Mouse (Mus musculus) stomach, embryonic 14.5 days (tissue): ENCODE results near the gene Gm44973. TPM values are rescaled to one million over a fixed set of nuclear protein-coding genes. Genes with fewer than 3 reads are reported as not detected.

Experiments used
- ATAC-seq: fragments of 200-750 bp; cut with Nextera tagmentation; 2 replicates; pipeline ENCODE4 v1.8.0; 2017; ENCODE audit warnings: low read depth, moderate TSS enrichment; ENCODE audit not compliant: insufficient number of reproducible peaks, insufficient read depth, low FRiP score
- H3K27ac ChIP-seq: fragments of 300-500 bp; sonication (generic); 2 replicates; pipeline ENCODE4 v1.5.1; 2014; ENCODE audit warnings: mild to moderate bottlenecking, low read length, moderate library complexity, mixed read lengths
- H3K27me3 ChIP-seq: fragments of 300-500 bp; sonication (generic); 2 replicates; pipeline ENCODE4 v1.6.1; 2014; ENCODE audit warnings: low read length, control low read depth, mixed read lengths; ENCODE audit not compliant: control insufficient read depth, insufficient read depth
- H3K36me3 ChIP-seq: fragments of 300-500 bp; sonication (generic); 2 replicates; pipeline ENCODE4 v1.6.1; 2014; ENCODE audit warnings: mild to moderate bottlenecking, control low read depth, low read length, moderate library complexity, mixed read lengths; ENCODE audit not compliant: control insufficient read depth, insufficient read depth
- H3K4me1 ChIP-seq: fragments of 300-500 bp; sonication (generic); 2 replicates; pipeline ENCODE4 v1.6.1; 2014; ENCODE audit warnings: low read length, control low read depth, mixed read lengths; ENCODE audit not compliant: control insufficient read depth, insufficient read depth
- H3K4me2 ChIP-seq: fragments of 300-500 bp; sonication (generic); replicated peaks from 2 replicates; pipeline ENCODE4 v1.6.1; 2014; ENCODE audit warnings: low read depth, low read length, control low read depth
- H3K4me3 ChIP-seq: fragments of 300-500 bp; sonication (generic); 2 replicates; pipeline ENCODE4 v1.5.1; 2014; ENCODE audit warnings: low read depth, low read length, control low read depth
- H3K9ac ChIP-seq: fragments of 300-500 bp; sonication (generic); replicated peaks from 2 replicates; pipeline ENCODE4 v1.6.1; 2014; ENCODE audit warnings: low read depth, mild to moderate bottlenecking, control low read depth, low read length, moderate library complexity, mixed read lengths
- H3K9me3 ChIP-seq: fragments of 300-500 bp; sonication (generic); 2 replicates; pipeline ENCODE4 v1.6.1; 2016; ENCODE audit warnings: low read depth, low read length, control low read depth; ENCODE audit not compliant: control insufficient read depth
- WGBS: fragments of 180-500 bp; shearing (Covaris S2); extraction: QIAGEN DNeasy Blood & Tissue Kit; methylation state at CpG from one replicate; pipeline ENCODE4 v1.1.7; 2014; 5-methylcytosine and 5-hydroxymethylcytosine counted together
- polyA plus RNA-seq: library from polyadenylated mRNA; unstranded; fragments of >200 nt; fragmentation: Nextera tagmentation; extraction: Ambion mirVana; gene quantifications from 2 replicates; pipeline ENCODE4 v1.2.1, GENCODE M21; 2014

Gene Gm44973
- polyA plus RNA-seq, 1 experiment from 2014 or later = 1.2 TPM

DNA sequence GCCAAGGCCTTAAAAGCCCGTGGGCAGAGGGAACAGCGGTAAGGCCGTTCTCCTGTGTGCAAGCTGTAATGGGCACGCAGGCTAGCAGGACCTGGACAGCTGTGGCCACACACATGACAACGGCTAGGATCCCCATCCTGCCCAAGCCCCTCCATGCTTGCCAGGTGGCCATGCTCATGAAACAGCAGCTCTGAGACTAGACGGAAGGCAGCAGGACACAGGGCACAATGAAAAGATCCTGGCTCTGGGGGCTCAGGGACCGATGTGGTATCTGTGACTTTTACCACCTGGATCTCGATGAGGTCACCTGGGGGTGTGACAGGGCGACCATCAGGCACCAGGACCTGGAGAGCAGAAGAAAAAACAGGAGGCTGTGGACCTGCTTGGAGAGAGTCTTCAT, 20.8 kb downstream of the Gm44973 start:
- 91% methylated on average over 9 of the region's 9 CpGs for WGBS
- no peak overlapping the region for H3K4me2 ChIP-seq
- ATAC-seq = no peak
- H3K36me3 ChIP-seq = peaks cover 41% of the 10 kb centered on the region
- H3K27ac ChIP-seq = no peak overlapping the region
- peaks cover 15% of the 10 kb centered on the region for H3K9me3 ChIP-seq
- H3K4me1 ChIP-seq = no peaks in the 10 kb centered on the region
- H3K9ac ChIP-seq = no peak overlapping the region
- no peak overlapping the region for H3K4me3 ChIP-seq
- no peaks in the 10 kb centered on the region for H3K27me3 ChIP-seq

DNA sequence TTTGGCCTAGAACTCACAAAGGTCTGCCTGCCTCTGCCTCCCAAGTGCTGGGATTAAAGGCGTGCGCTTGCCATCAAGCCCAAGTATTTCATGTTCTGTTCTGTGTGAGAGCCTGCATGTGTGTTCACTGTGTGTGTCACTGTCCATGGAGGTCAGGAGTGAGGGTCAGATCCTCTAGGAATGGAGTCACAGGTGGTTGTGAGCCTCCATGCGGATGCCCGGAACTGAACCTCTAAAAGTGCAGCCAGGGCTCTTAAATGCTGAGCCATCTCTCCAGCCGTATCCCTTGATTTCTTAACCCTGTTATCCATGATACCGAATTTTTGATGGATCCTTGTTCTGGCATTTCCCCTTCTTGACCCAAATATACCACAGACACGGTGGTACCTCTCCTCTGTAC, 21.7 kb downstream of the Gm44973 start:
- WGBS = 92% methylated on average over 7 of the region's 7 CpGs
- no peak overlapping the region for H3K4me2 ChIP-seq
- no peak for ATAC-seq
- H3K4me3 ChIP-seq = no peak overlapping the region
- no peak overlapping the region for H3K27ac ChIP-seq
- no peaks in the 10 kb centered on the region for H3K27me3 ChIP-seq
- no peak overlapping the region for H3K9ac ChIP-seq
- H3K4me1 ChIP-seq = no peaks in the 10 kb centered on the region
- peaks cover 6% of the 10 kb centered on the region; the same call in 1 of the 2 replicates for H3K9me3 ChIP-seq
- H3K36me3 ChIP-seq = peaks cover 33% of the 10 kb centered on the region

- WGBS = 87% methylated on average over 8 of the region's 8 CpGs
- Histone ChIP-seq H3K4me2 (peak overlapping the region; percentile 44), H3K9me3 (peaks cover 1% of the 10 kb centered on the region; the same call in 1 of the 2 replicates), H3K27me3 (no peaks in the 10 kb centered on the region), H3K36me3 (peaks cover 28% of the 10 kb centered on the region), H3K9ac (no peak overlapping the region), H3K27ac (peak overlapping the region; percentile 95), H3K4me1 (no peaks in the 10 kb centered on the region), H3K4me3 (peak overlapping the region; percentile 57)
- no peak for ATAC-seq
These were observed 22.2 kb downstream of the Gm44973 start for GRCm38 (mm10) chr7:5037467-5037866.

DNA sequence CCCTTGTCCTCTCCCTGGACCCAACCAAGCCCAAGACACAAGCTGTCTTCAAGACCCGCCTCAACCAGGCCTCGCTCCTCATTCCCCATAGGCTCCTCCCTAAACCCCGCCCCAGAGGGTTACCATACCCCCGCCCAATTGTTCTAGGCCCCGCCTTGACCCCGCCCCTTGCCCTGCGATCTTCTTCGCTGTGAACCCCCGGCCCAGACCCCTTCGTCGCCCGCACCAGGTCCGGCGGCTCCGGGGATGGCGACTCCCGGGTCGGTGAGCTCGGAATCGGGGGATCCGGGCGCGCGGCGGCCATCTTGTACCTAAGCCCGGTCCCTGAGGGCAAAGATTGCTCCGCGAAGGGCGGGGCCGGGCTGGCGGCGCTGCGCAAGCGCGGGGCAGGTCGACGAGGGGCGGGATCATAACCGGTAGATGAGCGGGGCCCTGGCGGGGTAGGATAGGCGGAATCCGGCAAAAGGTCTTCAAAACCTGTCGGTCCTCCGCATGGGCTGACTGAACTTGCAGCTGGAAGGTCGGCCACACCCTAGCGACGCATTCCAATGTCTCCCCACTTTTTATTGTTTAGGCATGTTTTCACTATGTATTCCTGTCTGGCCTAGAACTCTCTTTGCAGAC, 22.9 kb downstream of the Gm44973 start, which contains the start of gene Zfp784:
Gene Zfp784 (minus strand): TSS at position 338 of the 624 bp plus-strand sequence.
- Histone ChIP-seq H3K9me3 (no peaks in the 10 kb centered on the region; the same call in 1 of the 2 replicates), H3K36me3 (peaks cover 21% of the 10 kb centered on the region), H3K27ac (peak within 1 kb of the TSS; percentile 95), H3K4me3 (peak within 1 kb of the TSS; percentile 57), H3K4me2 (peak within 1 kb of the TSS; percentile 44), H3K4me1 (no peaks in the 10 kb centered on the region), H3K27me3 (no peaks in the 10 kb centered on the region), H3K9ac (peak within 1 kb of the TSS; percentile 63)
- under 1% methylated on average over 48 of the region's 48 CpGs for WGBS
- ATAC-seq = peak; percentile 96

GRCm38 (mm10) chr7:5038940-5039339, 23.6 kb downstream of the Gm44973 start:
- Histone ChIP-seq H3K4me3 (peak overlapping the region; percentile 57), H3K4me1 (no peaks in the 10 kb centered on the region), H3K27me3 (no peaks in the 10 kb centered on the region), H3K27ac (peak overlapping the region; percentile 95; the same call in 1 of the 2 replicates), H3K9ac (peak overlapping the region; percentile 63; the same call in 1 of the 2 replicates), H3K4me2 (peak overlapping the region; percentile 44), H3K9me3 (no peaks in the 10 kb centered on the region; the same call in 1 of the 2 replicates), H3K36me3 (peaks cover 15% of the 10 kb centered on the region; the same call in 1 of the 2 replicates)
- WGBS = 29% methylated on average over 5 of the region's 5 CpGs
- ATAC-seq = no peak

DNA sequence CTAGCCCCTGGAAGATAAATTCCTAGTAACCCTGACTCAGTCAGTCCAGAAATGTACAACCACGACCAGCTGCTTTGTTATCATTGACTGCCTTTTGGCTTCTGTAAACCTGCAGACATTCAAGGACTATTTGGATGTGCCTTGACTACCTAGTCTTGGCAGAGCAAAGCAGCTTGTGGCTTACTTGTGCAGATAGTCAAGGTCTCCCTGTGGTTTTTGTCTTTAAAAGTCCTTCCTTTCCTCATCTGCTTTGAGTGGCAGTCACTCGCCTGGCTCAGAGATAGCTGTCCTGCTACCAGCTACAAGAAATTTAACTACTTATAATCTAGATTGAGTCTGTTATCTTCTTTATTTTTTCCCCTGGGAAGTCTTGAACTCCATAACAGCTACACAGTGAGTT, 29.7 kb downstream of the Gm44973 start:
- H3K27ac ChIP-seq = no peak overlapping the region
- H3K9me3 ChIP-seq = no peaks in the 10 kb centered on the region
- no peaks in the 10 kb centered on the region for H3K36me3 ChIP-seq
- no peak overlapping the region for H3K4me2 ChIP-seq
- H3K27me3 ChIP-seq = no peaks in the 10 kb centered on the region
- no peaks in the 10 kb centered on the region for H3K4me1 ChIP-seq
- 77% methylated on average over 2 of the region's 2 CpGs for WGBS
- H3K4me3 ChIP-seq = no peak overlapping the region
- H3K9ac ChIP-seq = no peak overlapping the region
- ATAC-seq = no peak

DNA sequence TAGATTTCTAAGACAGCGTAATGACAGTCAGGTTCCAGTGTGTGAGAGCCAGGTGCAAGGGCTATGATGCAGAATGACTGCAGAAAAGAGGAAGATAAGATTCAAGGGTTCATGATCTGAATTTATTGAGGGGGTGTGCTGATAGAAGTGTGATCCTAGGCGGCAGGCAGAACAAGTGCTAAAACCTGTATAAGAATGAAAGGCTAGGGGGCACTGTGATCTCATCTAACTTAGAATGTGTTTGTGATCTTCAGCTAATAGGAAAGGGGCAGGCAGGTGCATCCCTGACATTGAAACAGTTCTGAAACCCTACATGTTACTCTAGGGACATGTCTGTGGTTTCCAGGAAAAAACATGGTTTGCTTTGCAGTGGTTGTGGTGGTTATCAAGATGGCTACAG, 30.8 kb downstream of the Gm44973 start:
- ATAC-seq = no peak
- Histone ChIP-seq H3K4me1 (no peaks in the 10 kb centered on the region), H3K36me3 (no peaks in the 10 kb centered on the region), H3K4me2 (no peak overlapping the region), H3K27me3 (no peaks in the 10 kb centered on the region), H3K27ac (no peak overlapping the region), H3K4me3 (no peak overlapping the region), H3K9ac (no peak overlapping the region), H3K9me3 (no peaks in the 10 kb centered on the region)
- WGBS = 75% methylated on average over 2 of the region's 2 CpGs

DNA sequence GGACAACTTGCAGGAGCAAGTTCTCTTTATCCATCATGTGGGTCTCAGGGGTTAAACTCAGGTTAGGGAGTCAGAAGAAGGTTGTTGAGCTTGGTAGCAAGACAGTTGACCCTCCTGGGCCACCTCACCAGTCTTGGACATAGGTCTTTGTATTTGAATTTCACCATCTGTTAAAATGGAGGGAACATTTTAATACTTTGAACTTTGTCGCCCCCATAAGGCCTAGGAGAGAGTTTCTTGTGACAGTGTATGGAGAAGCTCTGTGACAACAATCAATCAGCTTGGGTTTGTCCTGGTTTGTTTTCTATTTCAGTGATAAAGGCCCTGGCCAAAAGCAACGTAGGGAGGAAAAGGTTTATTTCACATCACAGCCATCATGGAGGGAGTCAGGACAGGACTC, 32.0 kb downstream of the Gm44973 start:
- no peak overlapping the region for H3K4me3 ChIP-seq
- no peaks in the 10 kb centered on the region for H3K27me3 ChIP-seq
- no peak overlapping the region for H3K4me2 ChIP-seq
- H3K27ac ChIP-seq = no peak overlapping the region
- H3K4me1 ChIP-seq = no peaks in the 10 kb centered on the region; the same call in 1 of the 2 replicates
- ATAC-seq = no peak
- WGBS = 25% methylated on average over 2 of the region's 2 CpGs
- H3K9ac ChIP-seq = no peak overlapping the region
- no peaks in the 10 kb centered on the region for H3K9me3 ChIP-seq
- H3K36me3 ChIP-seq = no peaks in the 10 kb centered on the region
